Comparison of ENCODE assay signal across 18 mouse cellular contexts in genomic region chr5:143916221-143916620, GRCm38 (mm10). TPM values are rescaled to one million over a fixed set of nuclear protein-coding genes. Genes with fewer than 3 reads are reported as not detected.
"Had no signal": no experiment of that assay in that cellular context is flagged by ENCODE, and none has a peak within 500 bp of the region (broad histone marks: within the 10 kb centered on the region; RNA-seq: fewer than 3 reads in every experiment).

No protein-coding gene starts in this region.

- H3K4me3 ChIP-seq: neural tube, embryonic 15.5 days; stomach, embryonic 15.5 days had no signal

- H3K27me3 ChIP-seq: neural tube, embryonic 15.5 days; stomach, embryonic 15.5 days had no signal

- DNase-seq: retina, postnatal 1 day; right cerebral cortex, adult 18-20 months; right cerebral cortex, postnatal 14 days; right cerebral cortex, postnatal 25 days; right cerebral cortex, postnatal 4 days; spleen, adult 18-20 months; thymus, adult 18-20 months; thymus, adult 2 months; thymus, postnatal 14 days; thymus, postnatal 25 days; thymus, postnatal 36 days; thymus, postnatal 4 days had no signal

- H3K27ac ChIP-seq: neural tube, embryonic 15.5 days; stomach, embryonic 15.5 days; stomach, postnatal 0 days had no signal

- H3K9me3 ChIP-seq: neural tube, embryonic 15.5 days; stomach, embryonic 15.5 days had no signal

RNA-seq across cellular contexts. Expression of gene Gm42421, which starts 11.8 kb away (rescaled TPM):
- total RNA-seq: neutrophil, adult 5-6 weeks had no signal
- polyA plus RNA-seq: small intestine, adult 2 months; spleen, adult 2 months; stomach, postnatal 0 days had no signal

RNA-seq across cellular contexts. Expression of gene Ankrd61, which starts 18.7 kb away (rescaled TPM):
- polyA plus RNA-seq: small intestine, adult 2 months; thymus, adult 2 months had no signal
